Mouse (Mus musculus): ENCODE results near the gene Hist1h4h.
"Not testable (repeated sequence)": the region's sequence is repeated elsewhere in the genome, so short reads cannot be mapped to it uniquely, and the experiment has no call there.

Gene Hist1h4h

DNA sequence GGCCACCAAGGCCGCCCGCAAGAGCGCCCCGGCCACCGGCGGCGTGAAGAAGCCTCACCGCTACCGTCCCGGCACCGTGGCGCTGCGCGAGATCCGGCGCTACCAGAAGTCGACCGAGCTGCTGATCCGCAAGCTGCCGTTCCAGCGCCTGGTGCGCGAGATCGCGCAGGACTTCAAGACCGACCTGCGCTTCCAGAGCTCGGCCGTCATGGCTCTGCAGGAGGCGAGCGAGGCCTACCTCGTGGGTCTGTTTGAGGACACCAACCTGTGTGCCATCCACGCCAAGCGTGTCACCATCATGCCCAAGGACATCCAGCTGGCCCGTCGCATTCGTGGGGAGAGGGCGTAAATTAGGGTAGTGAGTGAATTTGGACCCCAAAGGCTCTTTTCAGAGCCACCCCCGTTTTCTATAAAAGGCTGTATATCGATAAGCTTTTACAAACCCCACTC is 45.0 kb downstream of the Hist1h4h start:
- not testable (repeated sequence) for DNase-seq (ENCODE audit: low spot score)

DNA sequence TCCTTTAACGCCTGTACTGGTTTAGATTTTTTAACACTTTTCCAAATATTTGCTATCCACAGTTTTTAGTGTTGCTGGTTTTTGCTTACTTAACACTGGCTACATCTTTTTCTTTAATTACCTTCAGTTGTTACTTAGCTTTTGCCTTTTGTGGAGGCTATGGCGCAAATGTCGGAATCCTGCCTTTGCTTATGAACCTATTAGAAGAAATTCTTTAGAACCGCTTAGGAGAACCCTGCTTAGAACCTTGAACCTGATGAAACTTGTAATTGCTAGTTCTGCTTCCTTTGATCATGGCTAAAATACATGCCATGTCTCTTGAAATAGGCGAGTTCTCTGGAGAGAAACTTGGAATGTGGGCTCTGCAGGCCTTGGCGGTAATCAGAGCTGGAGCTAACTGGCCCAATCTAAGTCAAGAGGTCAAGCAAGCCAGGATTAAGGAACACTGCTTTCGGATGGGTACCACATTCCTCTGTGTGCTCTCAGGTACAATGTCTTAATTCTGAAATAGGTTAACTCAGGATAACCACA is 45.6 kb downstream of the Hist1h4h start:
- no peak for DNase-seq (ENCODE audit: low spot score)

DNA sequence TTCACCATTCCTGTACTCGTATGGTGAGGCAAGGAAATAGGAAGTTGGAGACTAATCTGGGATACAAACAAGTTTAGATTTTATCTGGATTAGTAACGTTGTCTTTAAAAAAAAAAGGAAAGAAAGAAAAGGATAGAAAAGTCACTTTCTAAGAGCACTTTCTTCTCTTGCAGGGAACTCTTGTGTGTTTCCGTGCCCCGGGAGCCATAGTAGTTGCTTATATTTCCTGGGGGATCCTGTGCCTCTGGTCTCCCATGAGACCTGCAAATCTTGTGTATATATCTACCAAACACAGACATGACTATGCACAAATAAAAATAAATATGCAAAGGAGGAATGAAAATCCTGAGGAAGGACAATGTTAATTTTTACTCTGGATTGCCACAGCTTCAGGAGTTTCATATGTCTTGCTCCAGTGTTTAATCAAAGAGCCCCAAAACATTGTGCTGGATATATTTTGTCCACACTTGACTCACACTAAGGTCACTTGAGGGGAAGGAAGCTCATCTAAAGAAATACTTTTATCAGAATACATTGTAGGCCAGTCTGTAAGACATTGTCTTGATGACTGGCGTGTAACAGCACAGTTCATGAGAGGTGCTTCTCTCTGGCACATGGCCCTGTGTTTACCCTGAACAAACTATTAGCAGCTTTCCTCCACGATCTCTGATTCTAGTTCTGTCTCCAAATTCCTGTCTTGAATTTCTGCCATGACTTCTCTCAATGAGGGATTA is 46.2 kb downstream of the Hist1h4h start:
- DNase-seq (ENCODE audit: low spot score), result no peak

DNA sequence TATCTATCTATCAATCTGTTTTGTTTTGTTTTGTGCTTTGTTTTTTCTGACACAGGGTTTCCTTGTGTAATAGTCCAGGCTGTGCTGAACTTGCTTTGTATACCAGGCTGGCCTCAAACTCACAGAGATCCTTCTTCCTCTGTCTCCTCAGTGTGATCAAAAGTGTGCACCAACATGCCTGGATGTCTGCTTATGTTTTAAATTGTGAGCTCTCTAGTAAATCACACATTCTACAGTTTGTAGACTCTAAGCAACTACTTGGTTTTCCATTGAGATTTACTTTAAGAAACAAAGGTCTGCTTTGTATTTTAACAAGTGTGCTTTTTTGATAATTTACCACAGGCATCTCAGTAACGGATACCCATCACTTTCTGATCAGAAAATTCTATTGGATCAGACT is 47.0 kb downstream of the Hist1h4h start:
- no peak for DNase-seq (ENCODE audit: low spot score)

Measured in ovary, postnatal 36 days (tissue).